Mouse (Mus musculus): Measurements from ENCODE around the gene Wdr91.

Wdr91 gene

GRCm38 (mm10) chr6:34910371-34911219, at the start of gene Wdr91:
Wdr91 (minus strand) TSS chr6:34910876.
- DNase-seq, result peak; percentile 89

- no peak for DNase-seq
These were observed 48.5 kb upstream of the Wdr91 start for GRCm38 (mm10) chr6:34959131-34959530.

- no peak for DNase-seq
These were observed 45.2 kb upstream of the Wdr91 start for GRCm38 (mm10) chr6:34955862-34956241.

GRCm38 (mm10) chr6:34954926-34955861, 44.5 kb upstream of the Wdr91 start:
- no peak for DNase-seq

GRCm38 (mm10) chr6:34951956-34952667, 41.4 kb upstream of the Wdr91 start:
- no peak for DNase-seq

- DNase-seq, result no peak
These were observed 40.8 kb upstream of the Wdr91 start for GRCm38 (mm10) chr6:34951518-34951917.

- peak; percentile 15 for DNase-seq
These were observed 37.8 kb upstream of the Wdr91 start for GRCm38 (mm10) chr6:34948461-34948860.

GRCm38 (mm10) chr6:34946486-34947079, 35.9 kb upstream of the Wdr91 start:
- DNase-seq, result no peak

GRCm38 (mm10) chr6:34943499-34943898, 32.8 kb upstream of the Wdr91 start:
- DNase-seq, result no peak

- DNase-seq, result no peak
These were observed 31.8 kb upstream of the Wdr91 start for GRCm38 (mm10) chr6:34942446-34942845.

- DNase-seq, result no peak
These were observed 30.8 kb upstream of the Wdr91 start for GRCm38 (mm10) chr6:34941496-34941895.

- no peak for DNase-seq
These were observed 28.8 kb upstream of the Wdr91 start for GRCm38 (mm10) chr6:34939451-34939850.

GRCm38 (mm10) chr6:34938929-34939325, 28.3 kb upstream of the Wdr91 start:
- no peak for DNase-seq

GRCm38 (mm10) chr6:34938280-34938928, 27.7 kb upstream of the Wdr91 start:
- no peak for DNase-seq

- no peak for DNase-seq
These were observed 26.1 kb upstream of the Wdr91 start for GRCm38 (mm10) chr6:34936743-34937142.

- no peak for DNase-seq
These were observed 22.0 kb upstream of the Wdr91 start for GRCm38 (mm10) chr6:34932633-34933032.

GRCm38 (mm10) chr6:34927594-34927993, 16.9 kb upstream of the Wdr91 start:
- no peak for DNase-seq

- peak; percentile 55 for DNase-seq
These were observed 16.5 kb upstream of the Wdr91 start for GRCm38 (mm10) chr6:34927156-34927555.

GRCm38 (mm10) chr6:34921941-34922340, 11.3 kb upstream of the Wdr91 start:
- DNase-seq, result peak; percentile 35

GRCm38 (mm10) chr6:34920631-34921030, 10.0 kb upstream of the Wdr91 start:
- no peak for DNase-seq

GRCm38 (mm10) chr6:34919956-34920355, 9.3 kb upstream of the Wdr91 start, which contains the start of gene Stra8:
Stra8 (plus strand) TSS chr6:34920163.
- no peak for DNase-seq

GRCm38 (mm10) chr6:34919146-34919545, 8.5 kb upstream of the Wdr91 start:
- no peak for DNase-seq

All from layer of hippocampus, adult 9-11 months (tissue).